Mouse (Mus musculus) neural tube, embryonic 11.5 days (tissue): Measurements from ENCODE around the gene Chchd6. TPM values are rescaled to one million over a fixed set of nuclear protein-coding genes. Genes with fewer than 3 reads are reported as not detected.

ENCODE experiments used
- ATAC-seq: fragments of 200-750 bp; cut with Nextera tagmentation; 2 replicates; pipeline ENCODE4 v1.8.0; 2017; ENCODE audit warnings: moderate number of reproducible peaks, mild to moderate bottlenecking, moderate TSS enrichment, moderate library complexity; ENCODE audit not compliant: insufficient read depth, low FRiP score, low TSS enrichment
- DNase-seq: peaks from one replicate; pipeline ENCODE4 v3.0.0-alpha.2; 2015; ENCODE audit warnings: low spot score
- H3K27ac ChIP-seq: fragments of 300-500 bp; sonication (generic); 2 replicates; pipeline ENCODE4 v1.5.1; 2014; ENCODE audit warnings: low read depth, mild to moderate bottlenecking, low read length
- H3K27me3 ChIP-seq: fragments of 300-500 bp; sonication (generic); 2 replicates; pipeline ENCODE4 v1.6.1; 2014; ENCODE audit warnings: mild to moderate bottlenecking, low read length, mixed read lengths; ENCODE audit not compliant: control insufficient read depth, insufficient read depth
- H3K36me3 ChIP-seq: fragments of 300-500 bp; sonication (generic); 2 replicates; pipeline ENCODE4 v1.6.1; 2014; ENCODE audit warnings: mild to moderate bottlenecking, low read length, moderate library complexity, mixed read lengths; ENCODE audit not compliant: control insufficient read depth, insufficient read depth
- H3K4me1 ChIP-seq: fragments of 300-500 bp; sonication (generic); 2 replicates; pipeline ENCODE4 v1.6.1; 2014; ENCODE audit warnings: low read length, mixed read lengths; ENCODE audit not compliant: control insufficient read depth, insufficient read depth
- H3K4me2 ChIP-seq: fragments of 300-500 bp; sonication (generic); 2 replicates; pipeline ENCODE4 v1.6.1; 2014; ENCODE audit warnings: low read depth, mild to moderate bottlenecking, moderate library complexity
- H3K4me3 ChIP-seq: fragments of 300-500 bp; sonication (generic); 2 replicates; pipeline ENCODE4 v1.5.1; 2014; ENCODE audit warnings: low read depth, low read length
- H3K9ac ChIP-seq: fragments of 300-500 bp; sonication (generic); 2 replicates; pipeline ENCODE4 v1.6.1; 2014; ENCODE audit warnings: mild to moderate bottlenecking, low read length
- H3K9me3 ChIP-seq: fragments of 300-500 bp; sonication (generic); 2 replicates; pipeline ENCODE4 v1.6.1; 2016; ENCODE audit warnings: low read length; ENCODE audit not compliant: control insufficient read depth
- WGBS: fragments of 180-500 bp; shearing (Covaris S2); extraction: QIAGEN DNeasy Blood & Tissue Kit; methylation state at CpG from one replicate; pipeline ENCODE4 v1.1.7; 2014; 5-methylcytosine and 5-hydroxymethylcytosine counted together
- polyA plus RNA-seq: library from polyadenylated mRNA; unstranded; fragments of >200 nt; fragmentation: Nextera tagmentation; extraction: Ambion mirVana; gene quantifications from 2 replicates; pipeline ENCODE4 v1.2.1, GENCODE M21; 2014

Gene Chchd6
- polyA plus RNA-seq, 1 experiment from 2014 or later = 84.4 TPM

DNA sequence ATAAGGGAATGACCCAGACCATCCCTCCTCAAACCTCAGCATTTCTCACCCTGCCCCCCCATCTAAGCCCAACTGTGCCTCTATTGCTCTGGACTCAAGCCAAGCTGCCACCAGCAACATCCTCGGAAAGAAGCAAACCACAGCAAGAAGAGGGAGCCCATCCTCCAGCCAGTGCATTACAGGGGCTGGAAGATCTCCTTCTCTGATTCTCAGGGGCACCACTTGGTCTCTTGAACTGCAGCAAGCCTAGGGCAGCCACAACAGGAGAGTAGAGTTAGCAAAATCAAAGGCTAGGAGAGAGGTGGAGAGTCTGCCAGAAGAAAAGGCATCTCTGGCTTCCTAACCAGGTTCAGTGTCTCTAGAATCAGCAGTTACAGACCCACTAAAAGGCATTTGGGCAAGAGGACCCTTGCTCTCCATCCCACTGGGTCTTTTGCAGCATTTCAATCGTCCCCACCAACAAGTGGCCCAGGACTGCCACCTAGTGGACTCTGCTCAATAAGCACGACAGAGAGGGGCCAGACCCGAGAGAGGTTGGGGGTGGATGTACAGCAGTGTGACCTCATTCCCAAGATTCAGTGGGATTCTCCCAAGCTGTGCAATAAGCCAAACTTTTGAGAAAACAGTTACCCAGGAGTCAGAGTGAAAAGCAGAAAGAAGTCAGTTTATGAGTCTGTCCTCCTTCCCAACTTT lies 42.3 kb downstream of the Chchd6 start:
- ATAC-seq (peak; percentile 71), DNase-seq (peak; percentile 84)
- Histone ChIP-seq H3K4me3 (no peak overlapping the region), H3K4me2 (no peak overlapping the region), H3K27ac (no peak overlapping the region), H3K9me3 (no peaks in the 10 kb centered on the region), H3K9ac (no peak overlapping the region), H3K4me1 (no peaks in the 10 kb centered on the region), H3K36me3 (no peaks in the 10 kb centered on the region), H3K27me3 (no peaks in the 10 kb centered on the region)
- 13% methylated on average over 4 of the region's 4 CpGs for WGBS

DNA sequence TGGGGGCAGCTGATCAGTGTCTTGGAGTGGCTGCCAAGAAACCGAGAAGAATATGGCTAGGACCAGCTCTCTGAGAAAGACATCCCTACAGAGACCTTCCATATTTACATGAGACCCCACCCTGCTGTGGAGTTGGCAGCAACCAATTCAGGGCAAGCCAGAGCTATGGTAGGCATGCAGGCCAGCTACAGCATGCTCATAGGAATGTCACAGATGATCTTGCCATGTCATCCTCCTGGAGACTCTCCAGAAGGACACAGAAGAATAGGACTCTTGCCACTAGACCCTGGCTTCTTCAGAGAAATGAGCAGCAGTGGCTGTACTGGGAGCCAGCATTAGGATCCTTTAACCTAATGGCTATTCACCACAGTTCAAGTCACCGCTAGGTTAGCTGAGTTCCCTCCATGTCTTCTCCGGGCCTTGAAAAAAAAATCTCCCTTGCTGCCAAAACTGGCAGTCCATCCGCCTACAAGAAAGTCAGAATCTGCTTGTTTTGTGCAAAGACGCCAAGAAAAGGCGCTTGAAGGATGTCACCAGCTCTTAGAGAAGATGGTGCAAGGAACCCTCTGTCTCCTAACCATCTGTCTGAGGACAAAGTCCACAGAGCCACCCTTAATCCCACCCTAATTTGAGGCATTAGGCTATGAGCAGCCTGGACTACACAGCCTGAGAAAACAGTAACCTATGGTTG lies 43.0 kb downstream of the Chchd6 start:
- H3K9ac ChIP-seq = no peak overlapping the region
- no peak overlapping the region for H3K4me2 ChIP-seq
- DNase-seq = no peak
- H3K4me1 ChIP-seq = no peaks in the 10 kb centered on the region
- H3K4me3 ChIP-seq = no peak overlapping the region
- 86% methylated on average over 6 of the region's 6 CpGs for WGBS
- no peaks in the 10 kb centered on the region for H3K36me3 ChIP-seq
- H3K9me3 ChIP-seq = no peaks in the 10 kb centered on the region
- no peaks in the 10 kb centered on the region for H3K27me3 ChIP-seq
- ATAC-seq = no peak
- H3K27ac ChIP-seq = no peak overlapping the region

DNA sequence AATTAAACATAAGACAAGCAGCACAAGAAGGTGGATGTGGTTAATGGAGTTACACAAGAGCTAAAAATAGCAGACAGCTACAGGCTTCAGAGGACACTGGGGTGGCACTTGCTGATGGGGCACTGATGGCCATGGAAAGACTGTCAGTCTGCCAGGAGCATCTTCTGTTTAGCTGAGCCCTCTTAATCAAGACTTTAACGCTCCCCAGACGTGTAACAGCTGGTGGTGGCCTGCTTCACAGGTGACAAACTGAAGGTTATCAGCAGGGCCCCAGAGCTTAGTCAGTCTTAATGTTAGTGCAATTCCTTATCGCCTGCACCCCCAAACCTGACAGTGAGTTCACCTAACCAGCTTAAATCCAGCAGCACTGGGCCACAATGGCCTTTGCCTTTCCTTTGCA lies 46.3 kb downstream of the Chchd6 start:
- Histone ChIP-seq H3K9ac (no peak overlapping the region), H3K9me3 (no peaks in the 10 kb centered on the region), H3K27ac (no peak overlapping the region), H3K36me3 (no peaks in the 10 kb centered on the region), H3K4me2 (no peak overlapping the region), H3K27me3 (no peaks in the 10 kb centered on the region), H3K4me1 (no peaks in the 10 kb centered on the region), H3K4me3 (no peak overlapping the region)
- WGBS = 68% methylated on average over 3 of the region's 3 CpGs
- no peak for ATAC-seq
- no peak for DNase-seq

DNA sequence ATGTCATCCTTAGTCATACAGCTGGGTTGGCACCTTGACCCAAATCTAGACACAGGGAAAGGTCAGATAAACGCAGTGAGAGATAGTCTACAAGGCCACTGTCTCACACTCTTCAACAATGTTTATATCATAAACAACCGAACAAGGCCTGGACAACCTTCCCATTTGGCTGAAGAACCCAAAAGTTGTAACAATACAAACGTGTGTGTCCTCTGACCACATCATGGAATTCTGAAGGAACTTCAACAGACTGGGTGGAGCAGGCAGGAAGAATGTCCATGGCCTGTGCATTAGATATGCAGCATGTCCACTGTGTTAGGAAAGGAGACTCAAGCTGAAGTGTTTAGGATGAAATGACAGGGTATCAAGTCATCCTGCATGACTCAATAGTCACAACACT lies 47.5 kb downstream of the Chchd6 start:
- DNase-seq = no peak
- no peaks in the 10 kb centered on the region for H3K4me1 ChIP-seq
- H3K4me3 ChIP-seq = no peak overlapping the region
- H3K4me2 ChIP-seq = no peak overlapping the region
- no peak overlapping the region for H3K9ac ChIP-seq
- ATAC-seq = no peak
- H3K27me3 ChIP-seq = no peaks in the 10 kb centered on the region
- 82% methylated on average over 3 of the region's 3 CpGs for WGBS
- no peaks in the 10 kb centered on the region for H3K36me3 ChIP-seq
- H3K27ac ChIP-seq = no peak overlapping the region
- H3K9me3 ChIP-seq = no peaks in the 10 kb centered on the region

DNA sequence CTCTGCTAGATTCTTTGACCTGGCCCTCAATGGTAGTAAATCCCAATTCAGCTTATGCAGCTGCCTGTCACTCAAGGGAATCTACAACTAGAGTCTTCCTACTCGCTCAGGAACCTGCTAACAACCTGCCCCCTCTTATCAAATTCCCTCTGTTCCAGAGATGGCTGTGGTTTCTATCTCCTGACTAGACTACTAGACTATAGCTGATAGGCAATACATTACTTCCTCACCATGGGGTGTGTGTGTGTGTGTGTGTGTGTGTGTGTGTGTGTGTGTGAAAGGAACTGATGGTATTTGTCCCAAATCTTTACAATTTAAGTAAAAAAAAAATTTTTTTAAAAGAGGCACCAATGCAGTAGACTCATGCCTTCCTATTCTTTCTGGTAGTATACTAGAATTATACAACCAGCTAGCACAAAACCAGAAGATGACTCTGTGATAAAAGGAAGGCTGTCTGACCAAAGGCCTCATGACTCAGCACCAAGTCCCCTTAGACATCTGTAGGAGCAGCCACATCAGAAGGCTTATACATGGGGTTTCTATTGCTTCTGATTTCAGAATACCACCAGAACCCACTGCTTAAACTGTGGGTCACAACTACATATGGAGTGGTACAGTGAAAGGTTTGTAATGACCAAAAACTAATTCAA lies 57.2 kb downstream of the Chchd6 start:
- no peak overlapping the region for H3K27ac ChIP-seq
- DNase-seq = no peak
- H3K27me3 ChIP-seq = no peaks in the 10 kb centered on the region
- H3K4me1 ChIP-seq = no peaks in the 10 kb centered on the region
- H3K9me3 ChIP-seq = no peaks in the 10 kb centered on the region
- 83% methylated on average over 1 of the region's 1 CpGs for WGBS
- H3K9ac ChIP-seq = no peak overlapping the region
- H3K4me2 ChIP-seq = no peak overlapping the region
- no peak for ATAC-seq
- no peak overlapping the region for H3K4me3 ChIP-seq
- H3K36me3 ChIP-seq = no peaks in the 10 kb centered on the region

DNA sequence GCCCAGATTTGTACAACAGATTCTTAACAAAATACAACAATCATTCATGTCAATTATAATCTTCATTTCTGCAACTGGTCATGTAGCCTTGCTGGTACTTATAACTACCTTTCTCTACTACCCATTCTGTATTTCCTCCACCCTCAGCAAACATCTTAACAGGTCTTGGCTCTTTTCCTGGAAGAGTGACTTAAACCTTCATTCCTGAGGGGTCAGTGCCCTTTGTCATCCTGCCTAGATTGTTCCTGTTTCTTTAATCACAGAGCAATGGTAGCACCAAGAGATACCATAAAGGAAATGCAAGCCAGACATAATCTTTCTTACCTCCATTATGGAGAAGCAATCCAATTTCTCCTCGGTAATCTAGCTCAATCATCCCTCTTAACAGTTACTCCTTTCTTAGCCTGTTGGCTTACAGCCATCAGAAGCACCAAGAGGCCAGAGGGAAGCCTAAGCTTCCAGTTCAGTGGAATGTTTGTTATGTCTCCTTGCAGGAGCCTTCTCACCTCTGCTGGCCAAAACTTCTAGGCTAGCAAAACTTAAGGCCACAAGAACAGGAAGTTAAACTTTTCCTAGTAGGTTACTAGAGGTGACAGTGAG lies 59.7 kb downstream of the Chchd6 start:
- DNase-seq = no peak
- 74% methylated on average over 1 of the region's 1 CpGs for WGBS

DNA sequence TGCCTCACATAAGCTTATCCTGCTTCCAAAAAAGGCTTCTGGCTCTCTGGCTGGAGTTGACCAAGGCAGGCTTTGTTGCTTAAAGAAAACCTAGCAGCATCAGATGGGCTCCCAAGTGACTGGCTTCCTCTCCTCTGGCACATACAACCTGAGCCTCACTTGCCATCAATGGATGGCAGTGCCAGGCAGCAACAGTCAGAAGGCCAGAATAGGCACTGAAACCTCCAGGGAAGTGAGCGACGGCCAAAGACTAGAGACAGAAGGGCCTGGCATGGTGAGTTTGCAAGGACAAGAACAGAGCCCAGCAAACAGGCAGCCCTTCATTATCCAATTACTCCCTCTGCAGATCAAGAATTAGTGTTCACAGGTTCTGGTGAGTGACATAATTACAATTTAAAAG lies 70.7 kb downstream of the Chchd6 start:
- Histone ChIP-seq H3K4me3 (no peak overlapping the region), H3K9me3 (no peaks in the 10 kb centered on the region), H3K4me2 (no peak overlapping the region), H3K9ac (no peak overlapping the region), H3K27me3 (no peaks in the 10 kb centered on the region), H3K4me1 (no peaks in the 10 kb centered on the region), H3K36me3 (no peaks in the 10 kb centered on the region), H3K27ac (no peak overlapping the region)
- 94% methylated on average over 2 of the region's 2 CpGs for WGBS
- ATAC-seq (no peak), DNase-seq (no peak)

More for the DNA sequence above, 59.7 kb downstream of the Chchd6 start:
- no peaks in the 10 kb centered on the region for H3K27me3 ChIP-seq
- H3K27ac ChIP-seq = no peak overlapping the region
- H3K4me3 ChIP-seq = no peak overlapping the region
- no peaks in the 10 kb centered on the region for H3K4me1 ChIP-seq
- H3K36me3 ChIP-seq = no peaks in the 10 kb centered on the region
- no peak overlapping the region for H3K9ac ChIP-seq
- H3K4me2 ChIP-seq = no peak overlapping the region
- no peak for ATAC-seq
- no peaks in the 10 kb centered on the region for H3K9me3 ChIP-seq

DNA sequence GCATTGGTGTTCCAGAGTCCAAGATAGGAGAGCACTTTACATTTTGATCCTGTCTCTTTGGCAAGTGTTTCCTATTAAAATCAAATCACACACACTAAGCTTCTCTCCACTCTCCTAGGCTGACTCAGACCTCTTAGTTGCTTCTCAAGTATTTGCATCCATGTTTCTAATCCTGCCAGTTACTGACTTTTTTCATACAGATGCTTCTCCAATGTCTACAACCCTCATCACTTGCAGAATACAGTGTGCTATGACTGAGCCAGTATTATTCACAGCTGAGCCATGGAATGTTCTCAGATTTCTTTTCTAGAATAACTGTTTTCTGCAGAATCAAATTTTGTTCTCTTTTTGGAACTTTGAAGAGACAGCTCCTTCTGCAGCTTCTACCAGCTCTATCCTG lies 85.3 kb downstream of the Chchd6 start:
- H3K36me3 ChIP-seq = no peaks in the 10 kb centered on the region
- ATAC-seq = no peak
- no peak for DNase-seq
- H3K9ac ChIP-seq = no peak overlapping the region
- no peaks in the 10 kb centered on the region for H3K27me3 ChIP-seq
- H3K4me3 ChIP-seq = no peak overlapping the region
- no peak overlapping the region for H3K4me2 ChIP-seq
- H3K4me1 ChIP-seq = no peaks in the 10 kb centered on the region
- no peaks in the 10 kb centered on the region for H3K9me3 ChIP-seq
- no peak overlapping the region for H3K27ac ChIP-seq
